Mouse (Mus musculus) spleen, adult 18-20 months (tissue): ENCODE data around the gene Creb3l2.

Experiments
- DNase-seq, 2 experiments: peaks; one replicate each; pipeline ENCODE4 v3.0.0; 2022; ENCODE audit warnings: mixed read lengths in 2 of 2

Gene Creb3l2

DNA sequence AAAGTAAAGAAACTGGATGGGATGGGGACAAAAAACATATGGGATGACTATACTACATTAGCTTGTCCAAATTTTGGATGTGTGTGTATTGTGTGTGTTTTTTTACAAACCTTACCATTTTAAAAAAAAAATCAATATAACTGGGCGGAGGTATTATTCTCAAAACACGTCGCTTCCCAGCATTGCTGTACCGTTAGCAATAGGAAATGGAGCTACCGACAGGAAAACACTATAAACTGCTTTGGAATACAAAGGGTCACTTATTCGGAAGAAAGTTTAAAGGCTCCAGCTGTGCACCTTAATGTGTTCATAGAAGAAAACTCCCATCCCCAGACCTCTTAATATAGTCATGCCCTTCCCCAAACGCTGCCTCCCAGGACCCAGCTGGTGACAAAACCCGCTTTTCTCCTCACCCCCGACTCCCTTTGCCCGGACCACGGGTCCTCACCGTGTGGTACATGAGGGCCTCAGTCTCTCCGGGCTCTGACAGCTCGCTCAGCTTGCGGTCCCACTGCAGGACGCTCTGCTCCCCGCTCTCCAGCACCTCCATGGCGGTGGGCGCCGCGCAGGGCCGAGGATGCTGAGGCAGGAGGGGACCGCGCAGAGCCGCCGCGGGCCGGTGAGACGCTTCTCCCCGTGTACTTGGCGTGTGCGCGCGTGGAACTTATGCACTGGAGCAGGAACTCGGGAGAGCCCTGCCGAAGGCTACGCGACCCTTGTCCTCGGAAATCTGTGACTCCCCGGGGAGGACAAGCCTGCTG lies 515 bp downstream of the Creb3l2 start:
- peak; percentile 40 to 54 for DNase-seq

- no peak for DNase-seq
Measured at GRCm38 (mm10) chr6:37440491-37441250, 1.3 kb downstream of the Creb3l2 start.

- no peak for DNase-seq
Measured at GRCm38 (mm10) chr6:37439676-37440490, 2.1 kb downstream of the Creb3l2 start.

DNA sequence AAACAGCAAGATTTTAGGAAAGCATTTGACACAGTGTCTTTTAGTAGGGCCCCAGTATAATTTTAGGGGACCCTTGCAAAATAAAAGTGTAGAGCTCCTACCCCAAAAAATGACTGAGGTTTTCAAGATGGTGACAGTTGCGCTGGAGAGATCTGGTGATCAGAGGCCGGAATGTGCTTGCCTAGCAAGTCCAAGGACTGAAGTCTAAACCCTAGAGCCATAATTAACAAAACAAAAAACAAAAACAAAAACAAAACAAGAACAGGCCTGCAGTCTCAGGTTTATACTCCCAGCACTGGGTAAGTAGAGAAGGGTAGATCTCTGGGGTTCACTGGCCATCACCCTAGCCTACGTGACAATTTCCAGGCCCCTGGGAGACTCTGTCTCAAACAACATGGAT lies 3.4 kb downstream of the Creb3l2 start:
- no peak for DNase-seq

GRCm38 (mm10) chr6:37437086-37437485 lies 4.9 kb downstream of the Creb3l2 start:
- no peak for DNase-seq

- DNase-seq: no peak
Measured at GRCm38 (mm10) chr6:37435391-37435790, 6.6 kb downstream of the Creb3l2 start.

GRCm38 (mm10) chr6:37429849-37430470 lies 12.0 kb downstream of the Creb3l2 start:
- no peak for DNase-seq

DNA sequence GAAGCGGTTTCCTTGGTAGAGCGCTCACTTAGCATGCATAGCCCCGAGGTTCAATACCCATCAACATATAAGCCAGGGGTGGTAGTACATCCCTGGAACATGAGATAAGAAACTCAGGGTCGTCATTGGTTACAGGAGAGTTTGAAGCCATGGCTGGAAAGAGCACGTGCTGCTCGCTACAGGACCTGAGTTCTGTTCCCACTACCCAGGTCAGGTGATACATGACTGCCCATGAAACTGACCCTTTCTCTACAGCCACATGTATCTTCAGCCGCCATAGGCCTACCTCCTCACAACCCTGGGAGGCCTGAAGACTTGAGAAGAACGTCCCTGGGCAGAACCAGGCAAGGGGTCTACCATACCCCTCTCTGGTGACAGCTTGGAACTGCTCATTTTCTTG lies 13.0 kb downstream of the Creb3l2 start:
- DNase-seq: no peak

- DNase-seq: no peak
Measured at GRCm38 (mm10) chr6:37428044-37428443, 13.9 kb downstream of the Creb3l2 start.

DNA sequence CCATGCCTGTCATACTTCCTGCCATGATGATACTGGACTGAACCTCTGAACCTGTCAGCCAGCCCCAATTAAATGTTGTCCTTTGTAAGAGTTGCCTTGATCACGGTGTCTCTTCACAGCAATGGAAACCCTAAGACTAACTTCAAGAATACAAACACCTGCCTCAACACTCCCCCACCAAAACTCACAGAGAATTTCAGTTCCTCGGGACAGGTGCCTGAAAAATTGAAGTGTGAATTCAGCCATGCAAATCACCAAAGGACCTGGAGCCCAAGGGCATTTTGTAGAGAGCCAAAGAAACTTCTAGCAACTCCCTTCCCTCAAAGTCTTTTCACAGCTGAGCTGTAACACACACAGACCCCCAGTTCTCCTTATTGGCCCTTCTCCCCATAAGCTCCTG lies 15.3 kb downstream of the Creb3l2 start:
- DNase-seq: no peak

GRCm38 (mm10) chr6:37425833-37426232 lies 16.1 kb downstream of the Creb3l2 start:
- DNase-seq: no peak

- no peak for DNase-seq
Measured at GRCm38 (mm10) chr6:37425075-37425474, 16.9 kb downstream of the Creb3l2 start.

DNA sequence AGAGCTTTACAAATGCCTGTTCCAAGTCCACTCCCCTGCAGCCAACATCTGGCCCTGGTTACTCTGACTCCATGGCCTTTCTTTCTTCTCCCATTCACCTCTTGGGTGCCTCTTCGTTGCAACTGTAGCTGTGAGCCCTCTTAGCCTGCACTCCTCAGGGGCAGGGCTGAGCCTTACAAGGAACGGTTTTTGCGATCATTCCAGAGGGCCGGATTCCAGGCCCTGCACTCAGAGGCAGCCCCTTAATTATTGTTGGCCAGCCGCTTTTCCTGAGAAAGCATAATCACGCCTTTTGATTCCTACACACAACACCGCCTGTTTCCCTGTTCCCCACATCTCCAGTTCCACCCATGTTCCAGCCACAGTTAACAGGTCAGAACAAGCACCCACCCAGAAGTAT lies 17.6 kb downstream of the Creb3l2 start:
- no peak for DNase-seq

DNA sequence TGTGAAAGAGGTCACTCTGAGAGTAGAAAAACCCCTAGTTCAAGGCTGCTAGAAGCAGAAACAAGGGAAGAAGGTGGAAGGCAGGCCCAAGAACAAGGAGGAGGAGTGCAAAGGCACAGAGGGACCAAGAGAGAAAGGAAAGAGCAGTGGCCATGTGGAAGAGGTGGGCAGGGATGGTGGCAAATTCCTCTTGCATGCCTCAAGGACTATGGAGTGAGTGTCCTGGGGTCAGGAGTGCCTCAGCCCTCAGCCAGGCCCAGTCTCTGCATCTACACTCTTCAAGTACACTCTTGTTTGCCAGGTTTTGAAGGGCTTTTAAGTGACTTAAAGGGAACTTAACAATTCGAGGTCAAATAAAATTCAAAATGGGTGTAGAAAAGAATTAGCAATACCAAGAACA lies 18.6 kb downstream of the Creb3l2 start:
- DNase-seq: no peak

- DNase-seq: no peak
Measured at GRCm38 (mm10) chr6:37421124-37421523, 20.8 kb downstream of the Creb3l2 start.

DNA sequence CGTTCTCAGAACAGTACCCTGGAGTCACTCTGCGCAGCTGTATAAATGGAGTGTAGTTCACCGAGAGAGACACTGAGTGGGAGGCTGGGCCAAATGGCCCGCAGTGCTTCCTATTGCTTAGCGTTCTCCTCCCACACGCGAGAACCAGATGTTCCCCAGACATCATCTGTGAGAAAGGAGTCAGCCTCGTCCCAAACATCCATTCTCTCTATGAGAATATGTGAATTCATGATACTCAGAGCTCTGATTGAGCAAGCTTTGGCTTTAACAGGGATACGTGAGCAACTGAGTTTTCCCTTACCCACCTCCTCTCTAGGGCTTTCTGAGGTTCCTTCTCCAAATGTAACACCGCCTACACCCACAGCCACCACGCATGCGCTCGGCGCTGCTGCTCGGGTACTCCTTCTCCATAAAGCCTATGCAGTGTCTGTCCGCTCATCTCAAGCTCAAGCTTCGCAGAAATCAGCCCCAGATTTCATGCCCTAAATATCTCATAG lies 22.5 kb downstream of the Creb3l2 start:
- peak in 1 of 2 experiments; percentile 27 for DNase-seq

DNA sequence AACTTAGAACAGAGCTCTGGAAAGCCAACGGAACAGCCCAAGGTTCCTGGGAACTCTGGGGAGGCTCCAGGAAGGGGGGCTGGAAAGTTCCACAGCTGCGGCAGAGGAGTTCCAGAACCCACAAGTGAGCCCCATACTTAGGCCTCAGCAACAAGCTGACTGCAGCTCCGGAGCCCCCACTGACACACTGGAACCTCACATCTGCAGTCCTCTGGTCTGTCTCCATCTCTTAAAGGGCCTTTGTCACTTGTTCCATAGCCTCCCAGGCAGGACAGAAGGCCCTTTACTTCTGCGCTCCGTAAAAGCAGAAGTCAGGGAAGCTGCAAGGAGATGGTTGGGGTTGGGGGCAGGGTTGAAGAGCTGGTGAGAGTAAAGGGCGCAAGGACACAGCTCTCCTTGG lies 23.0 kb downstream of the Creb3l2 start:
- no peak for DNase-seq

DNA sequence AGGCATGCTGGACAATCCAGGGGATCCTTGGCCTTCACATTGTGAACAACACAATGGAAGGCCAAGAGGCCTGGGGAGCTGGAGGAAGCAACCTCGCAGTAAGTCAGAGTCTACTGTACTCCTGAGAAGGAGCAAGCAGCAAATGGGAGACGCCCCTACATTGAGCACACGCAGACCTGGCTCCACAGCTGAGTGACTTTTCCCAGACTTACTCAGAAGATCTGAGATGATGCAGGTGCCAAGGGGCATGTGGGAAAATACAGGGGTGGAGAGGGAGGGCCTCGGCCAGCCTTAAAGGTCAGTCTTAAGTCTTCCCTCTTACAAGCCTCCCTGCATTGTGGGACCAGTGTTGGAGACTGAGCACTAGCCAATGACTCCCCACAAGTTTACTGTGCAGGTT lies 25.2 kb downstream of the Creb3l2 start:
- no peak for DNase-seq

- no peak for DNase-seq
Measured at GRCm38 (mm10) chr6:37415505-37415904, 26.4 kb downstream of the Creb3l2 start.

DNA sequence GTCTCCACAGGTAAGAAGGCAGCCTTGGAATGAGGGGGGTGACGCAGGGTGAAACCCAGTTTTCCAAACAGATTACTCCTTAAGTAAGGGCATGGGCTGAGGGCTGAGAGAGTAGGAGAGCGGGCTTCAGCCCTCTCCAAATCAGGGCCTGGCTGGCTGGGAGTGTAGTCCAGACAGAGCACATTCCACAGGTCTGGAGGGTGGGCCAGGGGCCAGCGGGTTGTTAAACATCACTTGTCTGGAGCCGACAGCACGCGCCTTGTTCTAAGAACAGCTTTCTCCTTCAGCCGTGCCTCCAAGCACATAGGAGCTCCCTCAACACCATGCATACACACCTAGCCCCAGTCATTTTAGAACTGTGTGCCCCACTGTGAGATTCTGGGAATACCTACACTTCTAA lies 26.9 kb downstream of the Creb3l2 start:
- DNase-seq: no peak

GRCm38 (mm10) chr6:37414576-37414975 lies 27.4 kb downstream of the Creb3l2 start:
- no peak for DNase-seq

GRCm38 (mm10) chr6:37411696-37412095 lies 30.2 kb downstream of the Creb3l2 start:
- no peak for DNase-seq

DNA sequence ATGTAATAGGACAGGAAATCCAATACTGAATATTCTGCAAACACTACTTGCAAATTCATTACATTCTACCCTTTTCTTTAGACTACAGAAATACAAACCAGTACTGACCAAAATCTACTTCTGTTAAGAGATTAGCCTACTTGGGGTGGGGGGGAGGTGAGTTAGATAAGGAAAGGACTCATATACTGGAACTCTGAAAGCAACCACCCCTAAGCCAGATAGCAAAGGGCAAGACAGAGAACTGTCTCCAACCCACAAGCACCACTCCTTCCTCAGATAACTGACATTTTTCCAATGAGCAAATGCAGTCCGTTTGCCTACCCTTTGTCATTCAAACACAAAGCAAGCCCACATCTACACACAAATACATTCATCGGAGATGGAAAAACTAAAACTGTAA lies 32.1 kb downstream of the Creb3l2 start:
- no peak for DNase-seq
